Mouse (Mus musculus) liver, adult 2 months (tissue): ENCODE measurements around the gene Cnot11.

ENCODE experiments used
- CTCF ChIP-seq: fragments of 200-500 bp; IDR thresholded peaks from 2 replicates; pipeline ENCODE4 v1.5.1; 2011; ENCODE audit warnings: low read depth, low read length, control low read depth
- POLR2A ChIP-seq: fragments of 200-500 bp; IDR thresholded peaks from 2 replicates; pipeline ENCODE4 v1.6.1; 2011; ENCODE audit warnings: low read length, control low read depth; ENCODE audit not compliant: insufficient read depth; ENCODE audit errors: extremely low read depth

- TF ChIP-seq POLR2A: no peak
- TF ChIP-seq CTCF: no peak
Observed at GRCm38 (mm10) chr1:39493165-39493564, 41.6 kb upstream of the Cnot11 start.
